ENCODE assay signal across 27 mouse cellular contexts in the genomic region with DNA sequence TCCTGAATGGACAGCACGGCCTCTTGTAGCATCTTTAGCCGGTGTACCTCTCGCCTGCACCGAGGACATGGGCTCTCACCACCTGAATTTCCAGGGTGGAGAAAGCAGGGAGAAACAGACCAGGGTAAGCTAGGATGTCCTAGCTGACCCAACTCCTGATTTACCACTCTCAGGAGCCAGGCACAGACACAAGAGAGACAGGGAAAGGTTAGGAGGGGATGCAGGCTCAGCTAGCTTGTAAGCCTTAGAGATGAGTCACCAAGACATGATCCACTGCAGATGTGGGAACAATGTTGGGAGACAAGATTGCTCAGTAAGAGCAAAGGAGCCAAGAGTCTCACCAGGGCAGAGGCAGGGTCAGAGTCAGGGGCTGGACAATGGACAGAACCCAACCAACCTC. TPM values are rescaled to one million over a fixed set of nuclear protein-coding genes. Genes with fewer than 3 reads are reported as not detected.
"Had no signal": no experiment of that assay in that cellular context is flagged by ENCODE, and none has a peak within 500 bp of the region (broad histone marks: within the 10 kb centered on the region; RNA-seq: fewer than 3 reads in every experiment).

No protein-coding gene starts in this region.

- H3K4me3 ChIP-seq: gastrocnemius, adult 2 months; heart, adult 2 months; heart, embryonic 13.5 days; heart, embryonic 15.5 days; hindbrain, embryonic 10.5 days; hindbrain, embryonic 12.5 days; kidney, embryonic 15.5 days; limb, embryonic 13.5 days; limb, embryonic 15.5 days; liver, embryonic 12.5 days had no signal

- ATAC-seq: hindbrain, postnatal 0 days; intestine, embryonic 16.5 days; liver, embryonic 12.5 days had no signal

- H3K4me1 ChIP-seq: hindbrain, embryonic 10.5 days; hindbrain, embryonic 12.5 days; kidney, embryonic 15.5 days; limb, embryonic 13.5 days; limb, embryonic 15.5 days; liver, embryonic 12.5 days had no signal

- H3K4me2 ChIP-seq: heart, embryonic 11.5 days; heart, embryonic 13.5 days; heart, embryonic 15.5 days; hindbrain, embryonic 12.5 days; hindbrain, embryonic 14.5 days; kidney, embryonic 15.5 days; limb, embryonic 13.5 days; limb, embryonic 15.5 days; liver, embryonic 12.5 days had no signal

- H3K36me3 ChIP-seq: liver, embryonic 12.5 days had no signal

- H3K27me3 ChIP-seq: heart, embryonic 13.5 days; heart, embryonic 15.5 days; hindbrain, embryonic 12.5 days; kidney, embryonic 15.5 days; limb, embryonic 13.5 days; limb, embryonic 15.5 days had no signal

- H3K9me3 ChIP-seq: heart, embryonic 13.5 days; heart, embryonic 15.5 days; hindbrain, embryonic 12.5 days; kidney, embryonic 15.5 days; limb, embryonic 15.5 days; liver, embryonic 12.5 days had no signal

- H3K9ac ChIP-seq: heart, embryonic 13.5 days; heart, embryonic 15.5 days; hindbrain, embryonic 12.5 days; hindbrain, embryonic 14.5 days; kidney, embryonic 15.5 days; limb, embryonic 13.5 days; limb, embryonic 15.5 days; liver, embryonic 12.5 days had no signal

- DNase-seq: gastrocnemius, adult 2 months; gastrocnemius, postnatal 10 days; gastrocnemius, postnatal 25 days; heart, postnatal 4 days; kidney, adult 11 months; kidney, adult 2 months; kidney, adult 9 months; kidney, postnatal 14 days; kidney, postnatal 36 days; layer of hippocampus, adult 9-11 months; layer of hippocampus, postnatal 36 days; left cerebral cortex, postnatal 4 days had no signal

- H3K27ac ChIP-seq: gastrocnemius, adult 2 months; heart, adult 2 months; heart, embryonic 15.5 days; hindbrain, embryonic 10.5 days; hindbrain, embryonic 12.5 days; hindbrain, embryonic 14.5 days; hindbrain, postnatal 0 days; kidney, embryonic 15.5 days; kidney, postnatal 0 days; limb, embryonic 13.5 days; limb, embryonic 15.5 days; liver, embryonic 12.5 days had no signal

RNA-seq across cellular contexts. Expression of a gene that starts 6.2 kb away (rescaled TPM):
- total RNA-seq: liver, adult 2 months had no signal
